Comparison of ENCODE assay signal across 22 mouse cellular contexts in genomic region chr2:115888336-115889077, GRCm38 (mm10).
DNase-seq lines count a peak whose midpoint lies in the region; ATAC-seq lines count a peak whose summit lies in the region.
"Had no signal": no experiment of that assay in that cellular context is flagged by ENCODE, and none has a peak within 500 bp of the region (broad histone marks: within the 10 kb centered on the region; RNA-seq: fewer than 3 reads in every experiment).

No protein-coding gene starts in this region.

- H3K36me3 ChIP-seq in kidney, embryonic 16.5 days (ENCODE audit: insufficient read depth, low read length), result peaks cover 10% of the 10 kb centered on the region; the same call in 1 of the 2 replicates
- H3K36me3 ChIP-seq in lung, embryonic 16.5 days (ENCODE audit: control insufficient read depth, insufficient read depth, low read length), result no peaks in the 10 kb centered on the region
- no peaks in the 10 kb centered on the region for H3K36me3 ChIP-seq in forebrain, embryonic 16.5 days (ENCODE audit: control insufficient read depth, insufficient read depth)
- H3K36me3 ChIP-seq: embryonic facial prominence, embryonic 13.5 days; forebrain, embryonic 12.5 days; hindbrain, embryonic 12.5 days had no signal

- no peak overlapping the region for H3K27ac ChIP-seq in kidney, embryonic 16.5 days (ENCODE audit: low read length)
- H3K27ac ChIP-seq in lung, embryonic 16.5 days (ENCODE audit: low read length), result no peak overlapping the region
- H3K27ac ChIP-seq in forebrain, embryonic 16.5 days (ENCODE audit: low read length), result no peak overlapping the region
- H3K27ac ChIP-seq: embryonic facial prominence, embryonic 13.5 days; forebrain, embryonic 12.5 days; hindbrain, embryonic 12.5 days had no signal

- DNase-seq in heart, adult 11 months, result peak; percentile 77
- no peak for DNase-seq in heart, postnatal 25 days (ENCODE audit: low spot score)
- peak; percentile 30 for DNase-seq in kidney, postnatal 14 days
- no peak for DNase-seq in lung, postnatal 10 days
- peak; percentile 24 for DNase-seq in adipocyte (ENCODE audit: low spot score)
- DNase-seq: adrenal gland, adult 2 months; adrenal gland, postnatal 25 days; cerebellum, adult 18-20 months; cerebellum, adult 9-11 months; cerebellum, postnatal 36 days; forebrain, postnatal 0 days; gastrocnemius, postnatal 25 days; heart, postnatal 4 days had no signal

- no peaks in the 10 kb centered on the region for H3K27me3 ChIP-seq in kidney, embryonic 16.5 days (ENCODE audit: insufficient read depth, low read length)
- H3K27me3 ChIP-seq in lung, embryonic 16.5 days (ENCODE audit: control insufficient read depth, insufficient read depth, low read depth, low read length), result no peaks in the 10 kb centered on the region
- no peaks in the 10 kb centered on the region for H3K27me3 ChIP-seq in forebrain, embryonic 16.5 days (replicated peaks; ENCODE audit: control insufficient read depth, insufficient read depth, low read length)
- H3K27me3 ChIP-seq: embryonic facial prominence, embryonic 13.5 days; forebrain, embryonic 12.5 days; heart, embryonic 13.5 days; hindbrain, embryonic 12.5 days; Patski had no signal

- H3K4me1 ChIP-seq in kidney, embryonic 16.5 days (ENCODE audit: insufficient read depth, low read length), result peaks cover 38% of the 10 kb centered on the region
- peaks cover 8% of the 10 kb centered on the region; the same call in 1 of the 2 replicates for H3K4me1 ChIP-seq in lung, embryonic 16.5 days (replicated peaks; ENCODE audit: control insufficient read depth, insufficient read depth, low read length)
- H3K4me1 ChIP-seq in forebrain, embryonic 16.5 days (replicated peaks; ENCODE audit: control insufficient read depth, insufficient read depth, low read length), result peaks cover 17% of the 10 kb centered on the region

- no peak overlapping the region for H3K4me2 ChIP-seq in kidney, embryonic 16.5 days (replicated peaks; ENCODE audit: low read depth, low read length)
- H3K4me2 ChIP-seq in lung, embryonic 16.5 days (ENCODE audit: low read depth, low read length), result no peak overlapping the region
- no peak overlapping the region for H3K4me2 ChIP-seq in forebrain, embryonic 16.5 days (ENCODE audit: low read length)
- H3K4me2 ChIP-seq: embryonic facial prominence, embryonic 13.5 days; forebrain, embryonic 12.5 days; heart, embryonic 13.5 days; hindbrain, embryonic 12.5 days had no signal

- no peaks in the 10 kb centered on the region for H3K9me3 ChIP-seq in kidney, embryonic 16.5 days (ENCODE audit: low read length)
- H3K9me3 ChIP-seq in lung, embryonic 16.5 days (ENCODE audit: control insufficient read depth, low read length), result no peaks in the 10 kb centered on the region
- no peaks in the 10 kb centered on the region for H3K9me3 ChIP-seq in forebrain, embryonic 16.5 days (ENCODE audit: control insufficient read depth, low read length)
- H3K9me3 ChIP-seq: embryonic facial prominence, embryonic 13.5 days; forebrain, embryonic 12.5 days; heart, embryonic 13.5 days; hindbrain, embryonic 12.5 days had no signal

- intact Hi-C loops in heart, postnatal 25 days (cut with DNase I), result no loop called here

- no peak for ATAC-seq in kidney, embryonic 16.5 days (ENCODE audit: low FRiP score, low TSS enrichment)
- peak; percentile 49; the same call in 1 of the 2 replicates for ATAC-seq in lung, embryonic 16.5 days (ENCODE audit: low read depth)
- no peak for ATAC-seq in forebrain, embryonic 16.5 days
- ATAC-seq: activated CD4-positive, CD25-positive, alpha-beta regulatory T cell, adult 4 months; forebrain, postnatal 0 days; Patski had no signal

- 39% methylated on average over 5 of the region's 5 CpGs for WGBS in kidney, embryonic 16.5 days
- WGBS in lung, embryonic 16.5 days, result 40% methylated on average over 5 of the region's 5 CpGs
- WGBS in forebrain, embryonic 16.5 days, result 77% methylated on average over 5 of the region's 5 CpGs

- no peak overlapping the region for H3K4me3 ChIP-seq in kidney, embryonic 16.5 days (ENCODE audit: low read length)
- no peak overlapping the region for H3K4me3 ChIP-seq in lung, embryonic 16.5 days (ENCODE audit: low read length)
- no peak overlapping the region for H3K4me3 ChIP-seq in forebrain, embryonic 16.5 days (replicated peaks; ENCODE audit: low read length)
- H3K4me3 ChIP-seq: embryonic facial prominence, embryonic 13.5 days; forebrain, embryonic 12.5 days; heart, embryonic 13.5 days; hindbrain, embryonic 12.5 days had no signal

- no peak overlapping the region for H3K9ac ChIP-seq in kidney, embryonic 16.5 days (replicated peaks; ENCODE audit: low read length)
- no peak overlapping the region for H3K9ac ChIP-seq in lung, embryonic 16.5 days (ENCODE audit: low read length)
- no peak overlapping the region for H3K9ac ChIP-seq in forebrain, embryonic 16.5 days (replicated peaks; ENCODE audit: low read depth, low read length)
- H3K9ac ChIP-seq: embryonic facial prominence, embryonic 13.5 days; forebrain, embryonic 12.5 days; forebrain, postnatal 0 days; heart, embryonic 13.5 days; hindbrain, embryonic 12.5 days had no signal

Comparison
In these comparisons a context has a peak if more than half of its experiments do, and no peak if none do; other contexts are left out.
1. DNase-seq: peak in heart, adult 11 months (single experiment), kidney, postnatal 14 days (single experiment) and adipocyte (single experiment); none in heart, postnatal 25 days (single experiment) and lung, postnatal 10 days (single experiment).